Mouse (Mus musculus) kidney, embryonic 16.5 days (tissue): ENCODE data around the gene Lifr. TPM values are rescaled to one million over a fixed set of nuclear protein-coding genes. Genes with fewer than 3 reads are reported as not detected.

ENCODE experiments used
- ATAC-seq: fragments of 200-750 bp; cut with Nextera tagmentation; 2 replicates; pipeline ENCODE4 v1.8.0; 2017; ENCODE audit warnings: moderate TSS enrichment; ENCODE audit not compliant: low FRiP score, low TSS enrichment
- H3K27ac ChIP-seq: fragments of 300-500 bp; sonication (generic); 2 replicates; pipeline ENCODE4 v1.5.1; 2014; ENCODE audit warnings: low read length
- H3K27me3 ChIP-seq: fragments of 300-500 bp; sonication (generic); 2 replicates; pipeline ENCODE4 v1.6.1; 2014; ENCODE audit warnings: low read length, control low read depth, mixed read lengths; ENCODE audit not compliant: insufficient read depth
- H3K36me3 ChIP-seq: fragments of 300-500 bp; sonication (generic); 2 replicates; pipeline ENCODE4 v1.6.1; 2014; ENCODE audit warnings: low read length, control low read depth, mixed read lengths; ENCODE audit not compliant: insufficient read depth
- H3K4me1 ChIP-seq: fragments of 300-500 bp; sonication (generic); 2 replicates; pipeline ENCODE4 v1.6.1; 2014; ENCODE audit warnings: low read length, control low read depth, mixed read lengths; ENCODE audit not compliant: insufficient read depth
- H3K4me2 ChIP-seq: fragments of 300-500 bp; sonication (generic); replicated peaks from 2 replicates; pipeline ENCODE4 v1.6.1; 2014; ENCODE audit warnings: low read depth, low read length
- H3K4me3 ChIP-seq: fragments of 300-500 bp; sonication (generic); 2 replicates; pipeline ENCODE4 v1.5.1; 2014; ENCODE audit warnings: mild to moderate bottlenecking, low read length
- H3K9ac ChIP-seq: fragments of 300-500 bp; sonication (generic); replicated peaks from 2 replicates; pipeline ENCODE4 v1.6.1; 2014; ENCODE audit warnings: low read length
- H3K9me3 ChIP-seq: fragments of 300-500 bp; sonication (generic); 2 replicates; pipeline ENCODE4 v1.6.1; 2016; ENCODE audit warnings: low read length, control low read depth
- WGBS: fragments of 180-500 bp; shearing (Covaris S2); extraction: QIAGEN DNeasy Blood & Tissue Kit; methylation state at CpG from one replicate; pipeline ENCODE4 v1.1.7; 2014; 5-methylcytosine and 5-hydroxymethylcytosine counted together
- polyA plus RNA-seq: library from polyadenylated mRNA; unstranded; fragments of >200 nt; fragmentation: Nextera tagmentation; extraction: Ambion mirVana; gene quantifications from 2 replicates; pipeline ENCODE4 v1.2.1, GENCODE M21; 2015

Lifr gene
- polyA plus RNA-seq, 1 experiment from 2014 or later = 23.7 TPM

DNA sequence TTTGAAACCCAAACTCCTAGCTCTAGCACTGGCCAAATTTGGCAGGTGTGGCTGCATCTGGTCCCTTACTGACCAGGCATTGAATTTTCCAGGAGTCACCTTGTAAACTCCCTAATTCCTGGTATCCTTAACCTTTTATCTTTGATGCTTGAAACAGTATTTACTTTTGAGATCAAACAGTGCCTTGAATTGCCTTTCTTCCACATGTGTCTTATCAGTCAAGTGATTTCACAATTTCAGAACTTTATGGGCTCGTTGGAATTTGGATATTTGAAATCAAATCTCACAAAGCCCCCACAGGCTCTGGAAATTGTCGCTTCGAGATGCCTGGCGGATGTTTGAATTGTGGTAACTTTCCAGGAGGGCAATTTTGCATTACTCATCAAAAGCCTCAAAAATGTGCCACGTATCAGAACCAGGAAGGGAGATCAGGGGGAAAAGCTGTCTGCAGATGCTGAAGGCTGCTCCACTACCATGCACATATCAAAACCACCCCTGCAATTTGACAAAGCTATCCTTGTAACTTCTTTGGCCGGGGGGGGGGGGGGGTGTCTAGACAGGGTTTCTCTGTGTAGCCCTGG, 45.7 kb downstream of the Lifr start:
- Histone ChIP-seq H3K27me3 (no peaks in the 10 kb centered on the region), H3K4me2 (no peak overlapping the region), H3K4me3 (no peak overlapping the region), H3K9me3 (no peaks in the 10 kb centered on the region), H3K27ac (no peak overlapping the region), H3K4me1 (peaks cover 25% of the 10 kb centered on the region), H3K9ac (no peak overlapping the region), H3K36me3 (no peaks in the 10 kb centered on the region)
- no peak for ATAC-seq
- WGBS = 78% methylated on average over 6 of the region's 6 CpGs

DNA sequence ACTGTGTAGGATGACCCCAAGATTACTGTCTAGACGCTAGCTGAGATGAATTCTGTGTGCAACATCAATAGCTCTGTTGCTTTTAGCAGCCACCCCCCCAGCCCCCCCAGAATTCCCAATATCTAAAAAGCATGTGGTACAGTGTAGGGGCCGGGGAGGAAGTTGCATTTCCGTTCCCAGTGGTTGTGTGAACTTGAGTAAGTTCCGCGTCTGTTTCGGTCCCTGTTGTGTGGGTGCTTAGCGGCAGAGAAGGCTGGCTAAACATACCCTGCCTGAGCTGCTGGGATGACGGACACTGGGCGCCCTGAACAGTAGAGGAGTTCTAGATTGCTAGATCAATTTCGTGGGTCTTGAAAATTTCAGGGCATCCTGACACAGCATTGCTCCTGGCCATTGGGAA, 46.5 kb downstream of the Lifr start:
- Histone ChIP-seq H3K4me3 (no peak overlapping the region), H3K4me2 (no peak overlapping the region), H3K4me1 (peaks cover 18% of the 10 kb centered on the region), H3K27ac (no peak overlapping the region), H3K27me3 (no peaks in the 10 kb centered on the region), H3K36me3 (no peaks in the 10 kb centered on the region), H3K9me3 (no peaks in the 10 kb centered on the region), H3K9ac (no peak overlapping the region)
- 78% methylated on average over 10 of the region's 10 CpGs for WGBS
- ATAC-seq = no peak

DNA sequence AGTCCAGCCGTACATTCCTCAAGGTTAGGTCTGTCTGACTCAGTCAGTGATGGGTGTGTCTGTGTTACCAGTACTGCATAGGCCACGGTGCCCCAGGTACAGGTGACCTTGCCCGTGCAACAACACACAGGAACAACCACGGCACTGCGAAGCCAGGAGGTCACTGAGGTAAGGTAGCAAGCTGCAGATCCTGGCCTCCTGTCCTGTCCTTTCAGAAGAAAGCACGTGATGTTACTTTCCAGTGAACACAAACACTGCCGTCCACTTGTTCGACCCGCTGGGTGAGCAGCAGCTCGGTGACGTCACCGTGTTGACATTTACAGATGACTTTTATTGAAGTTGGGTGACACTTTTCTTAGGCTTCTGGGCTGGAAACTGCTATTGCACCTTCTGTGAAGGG, 47.2 kb downstream of the Lifr start:
- Histone ChIP-seq H3K36me3 (no peaks in the 10 kb centered on the region), H3K4me1 (peaks cover 18% of the 10 kb centered on the region), H3K4me3 (no peak overlapping the region), H3K27me3 (no peaks in the 10 kb centered on the region), H3K27ac (no peak overlapping the region), H3K4me2 (no peak overlapping the region), H3K9me3 (no peaks in the 10 kb centered on the region), H3K9ac (no peak overlapping the region)
- WGBS = 49% methylated on average over 12 of the region's 12 CpGs
- peak; percentile 50; the same call in 1 of the 2 replicates for ATAC-seq

DNA sequence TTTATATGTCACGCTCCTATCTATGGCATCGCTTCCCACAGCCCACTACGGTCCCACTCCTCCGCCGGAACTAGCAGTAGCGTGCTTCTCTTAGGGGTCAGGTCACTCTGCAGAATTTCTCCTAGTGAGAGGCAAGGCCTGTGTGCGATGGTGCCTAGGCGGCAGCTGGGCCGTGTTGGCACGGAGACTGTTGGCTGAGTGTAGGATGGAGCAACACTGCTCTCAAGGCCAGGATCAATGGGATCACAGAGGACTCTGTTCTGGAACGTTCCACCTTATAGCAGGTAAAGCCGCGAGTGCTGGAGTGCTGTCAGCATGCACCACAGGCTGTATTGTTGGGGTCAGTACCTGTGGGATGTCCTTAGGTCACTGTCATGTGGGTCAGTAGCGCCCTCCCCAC, 48.1 kb downstream of the Lifr start:
- WGBS = 88% methylated on average over 14 of the region's 14 CpGs
- H3K4me3 ChIP-seq = no peak overlapping the region
- no peaks in the 10 kb centered on the region for H3K27me3 ChIP-seq
- no peak; the same call in 1 of the 2 replicates for ATAC-seq
- H3K9ac ChIP-seq = no peak overlapping the region
- H3K4me1 ChIP-seq = peaks cover 11% of the 10 kb centered on the region
- H3K4me2 ChIP-seq = no peak overlapping the region
- H3K27ac ChIP-seq = no peak overlapping the region
- no peaks in the 10 kb centered on the region for H3K9me3 ChIP-seq
- H3K36me3 ChIP-seq = no peaks in the 10 kb centered on the region

DNA sequence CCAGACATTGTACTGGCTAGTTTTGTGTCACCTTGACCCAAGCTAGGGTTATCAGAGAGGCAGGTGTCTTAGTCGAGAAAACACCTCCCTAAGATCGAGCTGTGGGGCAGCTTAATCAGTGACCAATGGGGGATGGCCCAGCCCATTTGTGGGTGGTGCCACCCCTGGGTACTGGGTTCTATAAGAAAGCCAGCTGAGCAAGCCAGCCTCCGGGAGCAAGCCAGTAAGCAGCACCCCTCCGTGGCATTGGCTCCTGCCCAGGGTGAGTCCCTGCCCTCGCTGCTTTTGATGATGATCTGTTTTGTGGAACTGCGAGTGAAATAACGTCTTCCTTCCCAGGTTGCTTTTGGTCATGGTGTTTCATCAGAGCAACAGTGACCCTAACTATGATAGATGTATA, 49.9 kb downstream of the Lifr start:
- no peak overlapping the region for H3K27ac ChIP-seq
- 85% methylated on average over 7 of the region's 7 CpGs for WGBS
- no peak overlapping the region for H3K9ac ChIP-seq
- H3K4me3 ChIP-seq = no peak overlapping the region
- ATAC-seq = no peak
- peaks cover 25% of the 10 kb centered on the region for H3K4me1 ChIP-seq
- H3K27me3 ChIP-seq = no peaks in the 10 kb centered on the region
- no peaks in the 10 kb centered on the region for H3K36me3 ChIP-seq
- no peak overlapping the region for H3K4me2 ChIP-seq
- H3K9me3 ChIP-seq = no peaks in the 10 kb centered on the region

DNA sequence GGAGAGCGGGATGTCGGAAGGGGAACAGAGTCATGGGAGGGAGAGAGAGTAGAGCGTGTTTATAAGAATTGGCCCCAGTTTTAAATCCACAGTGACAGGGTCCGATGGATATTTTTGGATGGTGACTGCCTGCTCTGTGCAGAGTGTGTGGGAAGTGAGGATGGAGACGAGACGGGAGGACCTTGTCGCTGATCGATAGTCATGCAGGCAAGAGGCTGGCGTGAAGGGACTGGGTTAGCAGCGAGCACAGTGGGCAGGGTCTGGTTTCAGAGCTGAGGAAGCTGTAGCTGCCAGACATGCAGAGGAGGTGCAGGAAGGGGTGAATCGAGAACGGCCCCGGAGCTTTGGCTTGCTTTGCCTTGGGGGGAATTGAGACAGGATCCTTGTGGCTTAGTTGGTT, 50.8 kb downstream of the Lifr start:
- Histone ChIP-seq H3K4me1 (peaks cover 32% of the 10 kb centered on the region), H3K27ac (no peak overlapping the region), H3K27me3 (no peaks in the 10 kb centered on the region), H3K9ac (no peak overlapping the region), H3K4me3 (no peak overlapping the region), H3K36me3 (no peaks in the 10 kb centered on the region), H3K9me3 (no peaks in the 10 kb centered on the region), H3K4me2 (no peak overlapping the region)
- WGBS = 54% methylated on average over 13 of the region's 13 CpGs
- ATAC-seq = no peak

DNA sequence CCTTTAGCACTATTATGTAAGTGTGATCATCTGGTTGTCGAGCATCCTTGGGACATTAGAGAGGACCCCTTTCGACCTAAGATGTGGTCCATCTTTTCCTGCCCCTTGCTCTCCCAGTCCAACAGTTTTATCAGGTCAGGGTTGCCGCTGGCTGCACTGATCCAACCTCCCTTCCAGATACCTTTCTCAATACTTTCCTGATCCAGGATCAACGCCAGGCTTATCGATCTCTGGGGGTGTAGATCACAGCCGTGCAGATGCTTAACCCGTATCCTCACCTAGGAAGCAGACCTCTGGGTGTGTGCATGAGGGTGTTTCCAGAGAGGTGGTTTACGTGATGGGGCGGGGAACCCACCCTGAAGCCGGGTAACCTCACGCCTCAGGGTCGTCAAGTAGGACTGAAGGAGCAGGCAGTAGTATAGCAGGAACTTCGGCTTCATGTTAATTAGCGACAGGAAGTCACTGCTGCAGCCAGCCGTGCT, 53.3 kb downstream of the Lifr start:
- Histone ChIP-seq H3K27ac (no peak overlapping the region), H3K9ac (no peak overlapping the region; the same call in 1 of the 2 replicates), H3K4me3 (no peak overlapping the region), H3K9me3 (no peaks in the 10 kb centered on the region), H3K4me2 (no peak overlapping the region), H3K4me1 (peaks cover 30% of the 10 kb centered on the region), H3K36me3 (no peaks in the 10 kb centered on the region), H3K27me3 (no peaks in the 10 kb centered on the region)
- 44% methylated on average over 15 of the region's 15 CpGs for WGBS
- ATAC-seq = no peak

DNA sequence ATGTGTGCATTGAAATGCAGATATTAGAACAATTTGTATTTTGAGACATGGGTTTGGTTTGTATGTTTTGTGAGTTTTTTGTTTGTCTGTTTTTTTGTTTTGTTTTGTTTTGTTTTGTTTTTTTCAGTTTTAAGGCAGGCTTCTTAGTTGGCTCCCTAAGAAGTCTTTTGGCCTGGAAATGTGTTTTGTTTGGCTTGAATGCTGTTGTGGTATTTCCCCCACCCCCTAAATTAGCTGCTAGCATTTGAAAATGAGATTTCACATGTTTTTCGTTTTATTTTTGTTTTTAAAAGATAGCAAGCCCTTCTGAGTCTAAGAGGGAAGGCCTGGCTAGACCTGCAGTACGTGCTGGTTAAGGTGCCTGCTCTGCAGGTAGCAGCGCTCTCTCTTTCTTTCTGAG, 54.1 kb downstream of the Lifr start:
- WGBS = 62% methylated on average over 3 of the region's 3 CpGs

DNA sequence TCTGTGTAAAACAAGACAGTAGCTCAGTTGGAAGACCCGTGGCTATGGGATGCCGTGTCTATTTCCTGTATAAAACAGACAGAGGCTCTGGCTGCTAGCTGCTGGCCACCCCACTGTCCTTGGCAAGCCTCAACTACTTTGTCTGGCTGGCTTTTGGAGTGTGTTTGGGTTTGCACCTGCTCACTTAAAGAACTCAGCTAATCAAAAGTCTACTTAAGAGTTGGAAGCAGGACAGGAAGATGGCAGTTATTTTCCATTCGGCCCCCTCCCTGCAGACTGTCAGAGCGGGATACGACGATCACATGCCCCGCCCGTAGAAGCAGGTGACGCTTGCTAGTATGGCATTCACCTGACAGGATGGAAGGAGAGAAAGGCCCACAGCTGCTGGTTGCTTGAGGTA, 54.5 kb downstream of the Lifr start:
- Histone ChIP-seq H3K4me1 (peaks cover 30% of the 10 kb centered on the region), H3K4me3 (no peak overlapping the region), H3K27ac (no peak overlapping the region), H3K27me3 (no peaks in the 10 kb centered on the region), H3K4me2 (no peak overlapping the region), H3K36me3 (no peaks in the 10 kb centered on the region), H3K9ac (no peak overlapping the region), H3K9me3 (no peaks in the 10 kb centered on the region)
- no peak for ATAC-seq
- WGBS = 78% methylated on average over 9 of the region's 9 CpGs

More for the DNA sequence above, 54.1 kb downstream of the Lifr start:
- peaks cover 30% of the 10 kb centered on the region for H3K4me1 ChIP-seq
- H3K4me2 ChIP-seq = no peak overlapping the region
- no peaks in the 10 kb centered on the region for H3K27me3 ChIP-seq
- H3K4me3 ChIP-seq = no peak overlapping the region
- no peaks in the 10 kb centered on the region for H3K9me3 ChIP-seq
- ATAC-seq = no peak
- H3K36me3 ChIP-seq = no peaks in the 10 kb centered on the region
- H3K9ac ChIP-seq = no peak overlapping the region
- H3K27ac ChIP-seq = no peak overlapping the region

GRCm38 (mm10) chr15:7145555-7145954, 55.1 kb downstream of the Lifr start:
- peaks cover 30% of the 10 kb centered on the region for H3K4me1 ChIP-seq
- no peaks in the 10 kb centered on the region for H3K9me3 ChIP-seq
- no peak for ATAC-seq
- no peak overlapping the region for H3K4me2 ChIP-seq
- no peak overlapping the region for H3K27ac ChIP-seq
- H3K36me3 ChIP-seq = no peaks in the 10 kb centered on the region
- no peak overlapping the region for H3K4me3 ChIP-seq
- WGBS = 73% methylated on average over 5 of the region's 5 CpGs
- no peak overlapping the region for H3K9ac ChIP-seq
- H3K27me3 ChIP-seq = no peaks in the 10 kb centered on the region
